Mouse (Mus musculus): ENCODE measurements at regions not wholly inside any gene's neighbourhood (a gene's known extent, or its start where the extent isn't known, plus 50 kb on each side); places are given as distances from the start of the nearest gene placed in this dataset.

DNA sequence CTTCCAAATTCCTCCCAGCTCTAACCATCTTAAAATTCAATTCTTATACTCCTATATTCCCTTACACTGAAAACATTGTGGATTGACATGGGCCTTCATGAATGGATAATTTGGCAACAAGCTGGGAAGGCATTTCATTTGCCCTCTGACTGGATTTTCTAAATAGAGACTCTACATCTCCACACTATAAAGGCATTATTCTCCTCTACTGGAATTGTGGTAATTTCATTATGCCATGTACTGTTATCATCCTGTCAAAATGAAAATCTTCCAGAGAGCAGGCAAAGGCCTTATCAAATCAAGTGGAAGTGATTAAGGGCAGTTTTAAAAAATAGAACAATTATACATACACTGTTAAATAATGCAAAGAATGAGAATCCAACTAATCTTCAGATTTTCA, 184.8 kb downstream of the Thoc2 start:
- Histone ChIP-seq H3K36me3 (ENCODE audit: control insufficient read depth, insufficient read depth, low read length) (no peaks in the 10 kb centered on the region), H3K27ac (ENCODE audit: low read depth, low read length) (no peak overlapping the region), H3K9me3 (replicated peaks; ENCODE audit: control insufficient read depth, low read length) (no peaks in the 10 kb centered on the region), H3K9ac (ENCODE audit: low read length) (no peak overlapping the region), H3K27me3 (replicated peaks; ENCODE audit: control insufficient read depth, insufficient read depth, low read length) (no peaks in the 10 kb centered on the region), H3K4me1 (ENCODE audit: control insufficient read depth, insufficient read depth, low read length) (no peaks in the 10 kb centered on the region), H3K4me2 (ENCODE audit: low read length) (no peak overlapping the region), H3K4me3 (ENCODE audit: low read depth, low read length) (no peak overlapping the region)
- ATAC-seq: peak; percentile 52
- peak; percentile 28 for DNase-seq (ENCODE audit: low spot score)
